Mouse (Mus musculus) cerebellum, adult 2 months (tissue): ENCODE measurements around the gene Fank1.
A peak's percentile ranks its signal among the peaks of the same experiment; 100 is the strongest.

Experiments used
- CTCF ChIP-seq: fragments of 200-500 bp; IDR thresholded peaks from 2 replicates; pipeline ENCODE4 v1.5.1; 2011; ENCODE audit warnings: low read depth, mild to moderate bottlenecking, control low read depth, low read length, moderate library complexity, borderline replicate concordance; ENCODE audit not compliant: insufficient read depth
- POLR2A ChIP-seq: fragments of 200-500 bp; IDR thresholded peaks from 2 replicates; pipeline ENCODE4 v1.6.1; 2011; ENCODE audit warnings: low read length, control low read depth, borderline replicate concordance; ENCODE audit not compliant: insufficient read depth

GRCm38 (mm10) chr7:133856278-133856677 is 79.6 kb downstream of the Fank1 start:
- TF ChIP-seq CTCF (peak; percentile 98), POLR2A (no peak)
